Mouse (Mus musculus): ENCODE results near the gene Islr2. TPM values are rescaled to one million over a fixed set of nuclear protein-coding genes. Genes with fewer than 3 reads are reported as not detected.

Islr2 gene
- total and polyA plus RNA-seq, 3 experiments, result not detected

DNA sequence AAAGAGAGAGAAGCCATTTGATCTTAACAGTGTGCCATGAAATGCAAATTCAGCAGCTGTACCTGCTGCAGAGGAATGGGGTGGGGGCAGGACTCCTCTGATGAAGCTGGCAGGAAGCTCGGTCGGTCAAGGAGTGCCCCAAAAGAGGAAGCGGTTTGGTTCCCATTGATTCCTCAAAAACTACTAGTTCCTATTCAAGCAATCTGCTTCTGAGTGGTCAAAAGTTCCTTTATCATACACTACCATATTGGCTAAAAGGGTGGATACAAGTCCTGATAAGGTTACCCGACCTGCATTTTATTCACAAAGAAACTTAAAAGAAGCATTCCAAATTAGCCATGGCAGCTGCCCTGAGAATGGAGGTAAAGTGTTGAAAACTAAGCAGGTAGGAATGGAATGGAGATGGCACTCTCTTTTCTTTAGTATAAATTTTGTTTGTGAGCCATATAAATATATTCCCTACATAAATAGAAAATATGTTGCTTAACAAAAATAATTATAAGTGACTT is 42.0 kb upstream of the Islr2 start:
- peak; percentile 77 for DNase-seq (ENCODE audit: extremely low read depth)
- Histone ChIP-seq H3K27me3 (replicated peaks) (no peaks in the 10 kb centered on the region), H3K9ac (ENCODE audit: insufficient read depth, low read depth) (peak overlapping the region; percentile 54; the same call in 1 of the 2 replicates), H3K4me3 (replicated peaks in 1 of 3; ENCODE audit: low read depth in 2 of 3, low read length in 2 of 3, poor library complexity in 1 of 3) (peak overlapping the region in 2 of 3 experiments; percentile 27 to 89), H3K4me1 (ENCODE audit: control insufficient read depth in 1 of 2, insufficient read depth in 2 of 2) (peaks cover 14 to 60% of the 10 kb centered on the region in 2 experiments), H3K27ac (ENCODE audit: insufficient read depth, low read depth) (no peak overlapping the region), H3K36me3 (replicated peaks in 1 of 2; ENCODE audit: control insufficient read depth in 1 of 2, insufficient read depth in 1 of 2, low read length in 1 of 2) (peaks cover 12 to 37% of the 10 kb centered on the region in 2 experiments), H3K9me3 (replicated peaks; ENCODE audit: low read length) (no peaks in the 10 kb centered on the region), H3K79me2 (replicated peaks; ENCODE audit: control insufficient read depth, extremely low read depth, insufficient read depth, poor library complexity, severe bottlenecking) (peaks cover 55% of the 10 kb centered on the region), H3K4me2 (ENCODE audit: insufficient read depth, low read depth, poor library complexity, severe bottlenecking) (peak overlapping the region; percentile 87)
- in situ Hi-C loops (cut with MboI; ENCODE audit: low pct_ligation_motif_present, low pct_unique_long_range_greater_than_20kb, low sequenced_read_pairs), result loop anchor here (5.0 kb wide), 1 partner anchor 36 kb away; no protein-coding TSS in a partner anchor
- TF ChIP-seq MYC (IDR thresholded peaks at IDR 0.05; ENCODE audit: low read depth, low read length) (0 out of 2 replicates have a peak, but pooled peaks have one; percentile 19), SIN3A (IDR thresholded peaks at IDR 0.05; ENCODE audit: low read length) (peak; percentile 53; the same call in 1 of the 2 replicates), TCF12 (IDR thresholded peaks at IDR 0.05; ENCODE audit: low read depth, low read length) (peak; percentile 53), IRF4 (IDR thresholded peaks at IDR 0.05; ENCODE audit: low read depth, low read length) (peak; percentile 74), RCOR1 (conservative IDR thresholded peaks at IDR 0.05; ENCODE audit: low read depth, low read length) (no peak), MXI1 (IDR thresholded peaks at IDR 0.05; ENCODE audit: low read depth, low read length) (peak; percentile 56), NELFE (IDR thresholded peaks at IDR 0.05; ENCODE audit: low read depth, low read length) (peak; percentile 24; the same call in 1 of the 2 replicates), CHD2 (IDR thresholded peaks at IDR 0.05; ENCODE audit: low read length) (peak; percentile 58; the same call in 1 of the 2 replicates), MAZ (IDR thresholded peaks at IDR 0.05; ENCODE audit: low read depth, low read length) (peak; percentile 91), BHLHE40 (IDR thresholded peaks at IDR 0.05; ENCODE audit: low read depth, low read length) (0 out of 2 replicates have a peak, but pooled peaks have one; percentile 36), ELF1 (IDR thresholded peaks at IDR 0.05; ENCODE audit: low read depth, low read length) (peak; percentile 41; the same call in 1 of the 2 replicates), JUND (conservative IDR thresholded peaks at IDR 0.05; ENCODE audit: low read depth, low read length) (no peak), POLR2AphosphoS2 (IDR thresholded peaks at IDR 0.05; ENCODE audit: low read depth, low read length) (0 out of 2 replicates have a peak, but pooled peaks have one; percentile 15), E2F4 (IDR thresholded peaks at IDR 0.05; ENCODE audit: insufficient replicate concordance, low read depth, low read length) (0 out of 2 replicates have a peak, but pooled peaks have one; percentile 62), JUN (IDR thresholded peaks at IDR 0.05; ENCODE audit: insufficient read depth, low read depth, low read length) (peak; percentile 10; the same call in 1 of the 2 replicates), EP300 (IDR thresholded peaks at IDR 0.05; ENCODE audit: low read length) (peak; percentile 83), ZNF384 (IDR thresholded peaks at IDR 0.05; ENCODE audit: low read depth, low read length) (peak; percentile 11; the same call in 1 of the 2 replicates), MAFK (IDR thresholded peaks at IDR 0.05; ENCODE audit: insufficient replicate concordance, low read length) (no peak), ZKSCAN1 (IDR thresholded peaks at IDR 0.05; ENCODE audit: borderline replicate concordance, low read depth, low read length) (no peak), ETS1 (conservative IDR thresholded peaks at IDR 0.05; ENCODE audit: low read depth, low read length) (peak; percentile 75), PAX5 (IDR thresholded peaks at IDR 0.05; ENCODE audit: low read length) (no peak)
- dilution Hi-C loops (cut with MboI; ENCODE audit: extremely low pct_ligation_motif_present, extremely low pct_unique_long_range_greater_than_20kb, low sequenced_read_pairs), result no loop called here

All from CH12.LX (cell line).